Mouse (Mus musculus): Measurements from ENCODE around the gene Lgals8. TPM values are rescaled to one million over a fixed set of nuclear protein-coding genes. Genes with fewer than 3 reads are reported as not detected.

The Lgals8 gene
- 113 and 114 TPM in 2 replicates for polyA plus RNA-seq (2012; ENCODE audit: insufficient read depth, insufficient read length, missing spikeins)

GRCm38 (mm10) chr13:12464844-12465243, at the start of gene Lgals8:
Gene Lgals8, minus strand, starts transcription at chr13:12464944.
- no peak within 1 kb of the TSS for H3K4me3 ChIP-seq (ENCODE audit: insufficient read depth, low read length)
- no peak within 1 kb of the TSS for H3K27ac ChIP-seq (ENCODE audit: insufficient read depth, low read depth, low read length)
- TF ChIP-seq CTCF (IDR thresholded peaks at IDR 0.05; ENCODE audit: low read depth, low read length): no peak
- TF ChIP-seq POLR2A (IDR thresholded peaks at IDR 0.05; ENCODE audit: borderline replicate concordance, low read depth, low read length): no peak
- H3K4me1 ChIP-seq (ENCODE audit: control insufficient read depth, insufficient read depth, low read length): peaks cover 21% of the 10 kb centered on the region

- H3K27ac ChIP-seq (ENCODE audit: insufficient read depth, low read depth, low read length): no peak overlapping the region
- TF ChIP-seq POLR2A (IDR thresholded peaks at IDR 0.05; ENCODE audit: borderline replicate concordance, low read depth, low read length): no peak
- TF ChIP-seq CTCF (IDR thresholded peaks at IDR 0.05; ENCODE audit: low read depth, low read length): no peak
- H3K4me3 ChIP-seq (ENCODE audit: insufficient read depth, low read length): no peak overlapping the region
- no peaks in the 10 kb centered on the region for H3K4me1 ChIP-seq (ENCODE audit: control insufficient read depth, insufficient read depth, low read length)
These were observed 46.6 kb upstream of the Lgals8 start for GRCm38 (mm10) chr13:12511189-12511965.

GRCm38 (mm10) chr13:12510032-12510431, 45.3 kb upstream of the Lgals8 start:
- Histone ChIP-seq H3K27ac (ENCODE audit: insufficient read depth, low read depth, low read length) (no peak overlapping the region), H3K4me1 (ENCODE audit: control insufficient read depth, insufficient read depth, low read length) (no peaks in the 10 kb centered on the region), H3K4me3 (ENCODE audit: insufficient read depth, low read length) (no peak overlapping the region)
- TF ChIP-seq POLR2A (IDR thresholded peaks at IDR 0.05; ENCODE audit: borderline replicate concordance, low read depth, low read length): no peak
- TF ChIP-seq CTCF (IDR thresholded peaks at IDR 0.05; ENCODE audit: low read depth, low read length): no peak

GRCm38 (mm10) chr13:12507426-12507825, 42.7 kb upstream of the Lgals8 start:
- TF ChIP-seq POLR2A (IDR thresholded peaks at IDR 0.05; ENCODE audit: borderline replicate concordance, low read depth, low read length) (no peak), CTCF (IDR thresholded peaks at IDR 0.05; ENCODE audit: low read depth, low read length) (no peak)
- no peaks in the 10 kb centered on the region for H3K4me1 ChIP-seq (ENCODE audit: control insufficient read depth, insufficient read depth, low read length)
- H3K4me3 ChIP-seq (ENCODE audit: insufficient read depth, low read length): no peak overlapping the region
- H3K27ac ChIP-seq (ENCODE audit: insufficient read depth, low read depth, low read length): no peak overlapping the region

GRCm38 (mm10) chr13:12505359-12505758, 40.6 kb upstream of the Lgals8 start:
- Histone ChIP-seq H3K27ac (ENCODE audit: insufficient read depth, low read depth, low read length) (no peak overlapping the region), H3K4me3 (ENCODE audit: insufficient read depth, low read length) (no peak overlapping the region), H3K4me1 (ENCODE audit: control insufficient read depth, insufficient read depth, low read length) (no peaks in the 10 kb centered on the region)
- TF ChIP-seq POLR2A (IDR thresholded peaks at IDR 0.05; ENCODE audit: borderline replicate concordance, low read depth, low read length): no peak

GRCm38 (mm10) chr13:12503238-12503751, 38.6 kb upstream of the Lgals8 start:
- Histone ChIP-seq H3K4me1 (ENCODE audit: control insufficient read depth, insufficient read depth, low read length) (no peaks in the 10 kb centered on the region), H3K4me3 (ENCODE audit: insufficient read depth, low read length) (no peak overlapping the region), H3K27ac (ENCODE audit: insufficient read depth, low read depth, low read length) (no peak overlapping the region)
- TF ChIP-seq CTCF (IDR thresholded peaks at IDR 0.05; ENCODE audit: low read depth, low read length): no peak

- Histone ChIP-seq H3K4me1 (ENCODE audit: control insufficient read depth, insufficient read depth, low read length) (no peaks in the 10 kb centered on the region), H3K27ac (ENCODE audit: insufficient read depth, low read depth, low read length) (no peak overlapping the region), H3K4me3 (ENCODE audit: insufficient read depth, low read length) (no peak overlapping the region)
- TF ChIP-seq POLR2A (IDR thresholded peaks at IDR 0.05; ENCODE audit: borderline replicate concordance, low read depth, low read length) (no peak), CTCF (IDR thresholded peaks at IDR 0.05; ENCODE audit: low read depth, low read length) (no peak)
These were observed 38.0 kb upstream of the Lgals8 start for GRCm38 (mm10) chr13:12502665-12503237.

- Histone ChIP-seq H3K27ac (ENCODE audit: insufficient read depth, low read depth, low read length) (no peak overlapping the region), H3K4me3 (ENCODE audit: insufficient read depth, low read length) (no peak overlapping the region), H3K4me1 (ENCODE audit: control insufficient read depth, insufficient read depth, low read length) (no peaks in the 10 kb centered on the region)
- TF ChIP-seq POLR2A (IDR thresholded peaks at IDR 0.05; ENCODE audit: borderline replicate concordance, low read depth, low read length) (no peak), CTCF (IDR thresholded peaks at IDR 0.05; ENCODE audit: low read depth, low read length) (no peak)
These were observed 34.4 kb upstream of the Lgals8 start for GRCm38 (mm10) chr13:12499107-12499506.

GRCm38 (mm10) chr13:12497809-12498208, 33.1 kb upstream of the Lgals8 start:
- Histone ChIP-seq H3K27ac (ENCODE audit: insufficient read depth, low read depth, low read length) (no peak overlapping the region), H3K4me3 (ENCODE audit: insufficient read depth, low read length) (no peak overlapping the region), H3K4me1 (ENCODE audit: control insufficient read depth, insufficient read depth, low read length) (no peaks in the 10 kb centered on the region)
- TF ChIP-seq POLR2A (IDR thresholded peaks at IDR 0.05; ENCODE audit: borderline replicate concordance, low read depth, low read length) (no peak), CTCF (IDR thresholded peaks at IDR 0.05; ENCODE audit: low read depth, low read length) (no peak)

GRCm38 (mm10) chr13:12494750-12495149, 30.0 kb upstream of the Lgals8 start:
- no peaks in the 10 kb centered on the region for H3K4me1 ChIP-seq (ENCODE audit: control insufficient read depth, insufficient read depth, low read length)
- H3K27ac ChIP-seq (ENCODE audit: insufficient read depth, low read depth, low read length): no peak overlapping the region
- no peak overlapping the region for H3K4me3 ChIP-seq (ENCODE audit: insufficient read depth, low read length)
- TF ChIP-seq POLR2A (IDR thresholded peaks at IDR 0.05; ENCODE audit: borderline replicate concordance, low read depth, low read length) (no peak), CTCF (IDR thresholded peaks at IDR 0.05; ENCODE audit: low read depth, low read length) (no peak)

Measured in bone marrow macrophage, adult 2 months (primary cell).